26 mouse cellular contexts compared by ENCODE assay signal in the genomic region with DNA sequence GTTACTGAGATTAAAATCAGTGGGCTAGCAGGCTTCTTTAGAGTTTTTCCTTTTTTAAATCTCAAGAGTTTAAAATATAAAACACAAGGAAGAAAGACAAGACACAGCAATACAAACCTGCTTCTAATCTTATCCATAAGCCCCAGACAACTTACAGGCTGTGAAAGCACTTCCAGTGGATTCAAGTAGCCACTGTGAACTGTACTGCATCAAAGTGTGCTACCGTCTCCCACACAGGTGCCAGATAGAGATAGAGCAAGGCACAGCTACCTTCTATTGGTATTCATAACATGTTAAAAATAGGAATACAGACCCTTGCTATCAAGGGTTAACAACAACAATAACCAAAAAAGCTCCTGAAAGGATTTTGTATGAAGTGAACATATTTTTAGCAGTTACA.
A peak's percentile ranks its signal among the peaks of the same experiment; 100 is the strongest.
DNase-seq lines count a peak whose midpoint lies in the region; ATAC-seq and TF ChIP-seq lines count a peak whose summit lies in the region.
"Had no signal": no experiment of that assay in that cellular context is flagged by ENCODE, and none has a peak within 500 bp of the region (broad histone marks: within the 10 kb centered on the region; RNA-seq: fewer than 3 reads in every experiment).

No protein-coding gene starts in this region.

- H3K9ac ChIP-seq in liver, embryonic 11.5 days (ENCODE audit: low read depth, low read length) = no peak overlapping the region
- no peak overlapping the region for H3K9ac ChIP-seq in liver, postnatal 0 days (replicated peaks)
- no peak overlapping the region for H3K9ac ChIP-seq in liver, embryonic 13.5 days
- H3K9ac ChIP-seq: embryonic facial prominence, embryonic 13.5 days; embryonic facial prominence, embryonic 15.5 days; forebrain, embryonic 12.5 days; forebrain, postnatal 0 days had no signal

- 38% methylated on average over 1 of the region's 1 CpGs for WGBS in liver, embryonic 11.5 days
- 57% methylated on average over 1 of the region's 1 CpGs for WGBS in liver, postnatal 0 days (ENCODE audit: insufficient replicate concordance)
- 22% methylated on average over 1 of the region's 1 CpGs for WGBS in liver, embryonic 13.5 days (ENCODE audit: insufficient replicate concordance)

- no peaks in the 10 kb centered on the region for H3K27me3 ChIP-seq in liver, embryonic 11.5 days (replicated peaks; ENCODE audit: control insufficient read depth, insufficient read depth, low read length)
- H3K27me3 ChIP-seq in liver, postnatal 0 days (ENCODE audit: insufficient read depth, low read length) = no peaks in the 10 kb centered on the region
- no peaks in the 10 kb centered on the region for H3K27me3 ChIP-seq in liver, embryonic 13.5 days
- H3K27me3 ChIP-seq: embryonic facial prominence, embryonic 13.5 days; embryonic facial prominence, embryonic 15.5 days; forebrain, embryonic 12.5 days; Patski had no signal

- H3K9me3 ChIP-seq in liver, embryonic 11.5 days (ENCODE audit: control insufficient read depth, low read length) = no peaks in the 10 kb centered on the region
- no peaks in the 10 kb centered on the region for H3K9me3 ChIP-seq in liver, postnatal 0 days (ENCODE audit: low read length)
- H3K9me3 ChIP-seq in liver, embryonic 13.5 days (replicated peaks) = no peaks in the 10 kb centered on the region
- H3K9me3 ChIP-seq: embryonic facial prominence, embryonic 13.5 days; embryonic facial prominence, embryonic 15.5 days; forebrain, embryonic 10.5 days; forebrain, embryonic 12.5 days had no signal

- ATAC-seq in liver, embryonic 11.5 days (replicated peaks; ENCODE audit: low FRiP score) = 0 out of 2 replicates have a peak, but pooled peaks have one; percentile 56
- no peak for ATAC-seq in liver, postnatal 0 days
- ATAC-seq in liver, embryonic 13.5 days (ENCODE audit: low read depth) = peak; percentile 50; the same call in 1 of the 2 replicates
- peak; percentile 73 for ATAC-seq in megakaryocyte-erythroid progenitor cell, adult 5-6 weeks (replicated peaks; ENCODE audit: low FRiP score, low TSS enrichment, poor library complexity, severe bottlenecking)
- ATAC-seq: activated CD4-positive, CD25-positive, alpha-beta regulatory T cell, adult 4 months; forebrain, embryonic 14.5 days; forebrain, postnatal 0 days; Patski had no signal

- no peak overlapping the region for H3K4me2 ChIP-seq in liver, embryonic 11.5 days
- H3K4me2 ChIP-seq in liver, postnatal 0 days (ENCODE audit: low read depth, low read length) = no peak overlapping the region
- H3K4me2 ChIP-seq in liver, embryonic 13.5 days = no peak overlapping the region
- H3K4me2 ChIP-seq: embryonic facial prominence, embryonic 13.5 days; embryonic facial prominence, embryonic 15.5 days; forebrain, embryonic 12.5 days had no signal

- no peak for TF ChIP-seq EP300 in liver, postnatal 0 days (IDR thresholded peaks at IDR 0.05; ENCODE audit: low read depth)

- TF ChIP-seq CTCF in liver, postnatal 0 days (IDR thresholded peaks at IDR 0.05; ENCODE audit: low read depth) = no peak

- H3K27ac ChIP-seq in liver, embryonic 11.5 days (ENCODE audit: low read depth, low read length) = no peak overlapping the region
- H3K27ac ChIP-seq in liver, postnatal 0 days (ENCODE audit: low read depth) = no peak overlapping the region
- no peak overlapping the region for H3K27ac ChIP-seq in liver, embryonic 13.5 days
- H3K27ac ChIP-seq: embryonic facial prominence, embryonic 13.5 days; embryonic facial prominence, embryonic 15.5 days; forebrain, embryonic 10.5 days; forebrain, embryonic 12.5 days had no signal

- H3K36me3 ChIP-seq in liver, embryonic 11.5 days (ENCODE audit: control insufficient read depth, insufficient read depth, low read length) = no peaks in the 10 kb centered on the region
- H3K36me3 ChIP-seq in liver, postnatal 0 days (replicated peaks; ENCODE audit: insufficient read depth, low read length) = no peaks in the 10 kb centered on the region
- H3K36me3 ChIP-seq in liver, embryonic 13.5 days = no peaks in the 10 kb centered on the region
- H3K36me3 ChIP-seq: embryonic facial prominence, embryonic 15.5 days; forebrain, embryonic 12.5 days had no signal

- H3K4me3 ChIP-seq in liver, embryonic 11.5 days (ENCODE audit: low read depth, low read length) = no peak overlapping the region
- no peak overlapping the region for H3K4me3 ChIP-seq in liver, postnatal 0 days (ENCODE audit: low read depth, low read length)
- no peak overlapping the region for H3K4me3 ChIP-seq in liver, embryonic 13.5 days (replicated peaks)
- H3K4me3 ChIP-seq: embryonic facial prominence, embryonic 13.5 days; embryonic facial prominence, embryonic 15.5 days; erythroblast, embryonic 14.5 days; forebrain, embryonic 10.5 days; forebrain, embryonic 12.5 days had no signal

- 0 out of 2 replicates have a peak, but pooled peaks cover 2% of the 10 kb centered on the region for H3K4me1 ChIP-seq in liver, embryonic 11.5 days (replicated peaks; ENCODE audit: control insufficient read depth, insufficient read depth, low read length)
- H3K4me1 ChIP-seq in liver, postnatal 0 days (ENCODE audit: insufficient read depth) = no peaks in the 10 kb centered on the region
- H3K4me1 ChIP-seq in liver, embryonic 13.5 days (replicated peaks) = no peaks in the 10 kb centered on the region
- H3K4me1 ChIP-seq: embryonic facial prominence, embryonic 13.5 days; embryonic facial prominence, embryonic 15.5 days had no signal

- no peak for DNase-seq in liver, embryonic 11.5 days (ENCODE audit: low spot score)
- DNase-seq in liver, postnatal 0 days = no peak
- DNase-seq in A20 (ENCODE audit: low read depth, low spot score) = peak; percentile 60
- no peak for DNase-seq in liver, embryonic 13.5 days
- DNase-seq in layer of hippocampus, postnatal 25 days (ENCODE audit: extremely low spot score in 1 of 2, low spot score in 1 of 2) = no peak
- no peak for DNase-seq in kidney, postnatal 36 days
- DNase-seq: adrenal gland, adult 8-10 months; adrenal gland, postnatal 14 days; adrenal gland, postnatal 36 days; cerebellum, adult 11 months; cerebellum, adult 18-20 months; cerebellum, adult 8-10 months; cerebellum, adult 9-11 months; cerebellum, postnatal 14 days; cerebellum, postnatal 36 days; embryo, embryonic 11 days; forebrain, postnatal 0 days had no signal
